Mouse (Mus musculus) liver, embryonic 14.5 days (tissue): ENCODE results near the gene P3h3.
"Not testable (repeated sequence)": the region's sequence is repeated elsewhere in the genome, so short reads cannot be mapped to it uniquely, and the experiment has no call there.

Experiments used
- CTCF ChIP-seq: IDR thresholded peaks from 2 replicates; pipeline ENCODE4 v1.5.1; 2016; ENCODE audit warnings: antibody characterized with exemption, low read depth, control low read depth
- EP300 ChIP-seq: IDR thresholded peaks from 2 replicates; pipeline ENCODE4 v1.6.1; 2016; ENCODE audit warnings: antibody characterized with exemption, low read depth

GRCm38 (mm10) chr6:124831199-124831598 is 26.4 kb downstream of the P3h3 start:
- TF ChIP-seq EP300, CTCF: not testable (repeated sequence)
